Mouse (Mus musculus): ENCODE results near the gene S1pr5. TPM values are rescaled to one million over a fixed set of nuclear protein-coding genes. Genes with fewer than 3 reads are reported as not detected.

The S1pr5 gene
- polyA plus RNA-seq, 1 experiment = 24.3 TPM

- Histone ChIP-seq H3K4me3 (ENCODE audit: insufficient read depth, low read length) (no peak overlapping the region; the same call in 1 of the 2 replicates), H3K27ac (ENCODE audit: insufficient read depth, low read length) (no peak overlapping the region), H3K4me1 (ENCODE audit: control insufficient read depth, insufficient read depth, low read length) (peaks cover 8% of the 10 kb centered on the region; the same call in 1 of the 2 replicates)
- TF ChIP-seq POLR2A (IDR thresholded peaks at IDR 0.05; ENCODE audit: extremely low read depth, insufficient read depth, low read length) (no peak), CTCF (IDR thresholded peaks at IDR 0.05; ENCODE audit: extremely low read depth, insufficient read depth, low read length) (no peak)
Measured at GRCm38 (mm10) chr9:21286753-21287152, 38.5 kb upstream of the S1pr5 start.

- peaks cover 8% of the 10 kb centered on the region; the same call in 1 of the 2 replicates for H3K4me1 ChIP-seq (ENCODE audit: control insufficient read depth, insufficient read depth, low read length)
- no peak overlapping the region for H3K4me3 ChIP-seq (ENCODE audit: insufficient read depth, low read length)
- H3K27ac ChIP-seq (ENCODE audit: insufficient read depth, low read length) = no peak overlapping the region
- TF ChIP-seq CTCF (IDR thresholded peaks at IDR 0.05; ENCODE audit: extremely low read depth, insufficient read depth, low read length) (no peak), POLR2A (IDR thresholded peaks at IDR 0.05; ENCODE audit: extremely low read depth, insufficient read depth, low read length) (no peak)
Measured at GRCm38 (mm10) chr9:21283994-21284393, 35.8 kb upstream of the S1pr5 start.

GRCm38 (mm10) chr9:21283591-21283990, 35.3 kb upstream of the S1pr5 start:
- TF ChIP-seq POLR2A (IDR thresholded peaks at IDR 0.05; ENCODE audit: extremely low read depth, insufficient read depth, low read length) = no peak
- TF ChIP-seq CTCF (IDR thresholded peaks at IDR 0.05; ENCODE audit: extremely low read depth, insufficient read depth, low read length) = no peak

GRCm38 (mm10) chr9:21277776-21278175, 29.5 kb upstream of the S1pr5 start:
- Histone ChIP-seq H3K4me1 (ENCODE audit: control insufficient read depth, insufficient read depth, low read length) (no peaks in the 10 kb centered on the region), H3K4me3 (ENCODE audit: insufficient read depth, low read length) (no peak overlapping the region)

More at GRCm38 (mm10) chr9:21283591-21283990, 35.3 kb upstream of the S1pr5 start:
- Histone ChIP-seq H3K27ac (ENCODE audit: insufficient read depth, low read length) (no peak overlapping the region), H3K4me3 (ENCODE audit: insufficient read depth, low read length) (no peak overlapping the region), H3K4me1 (ENCODE audit: control insufficient read depth, insufficient read depth, low read length) (peaks cover 7% of the 10 kb centered on the region; the same call in 1 of the 2 replicates)

GRCm38 (mm10) chr9:21276307-21276706, 28.1 kb upstream of the S1pr5 start:
- Histone ChIP-seq H3K4me3 (ENCODE audit: insufficient read depth, low read length) (no peak overlapping the region), H3K27ac (ENCODE audit: insufficient read depth, low read length) (no peak overlapping the region), H3K4me1 (ENCODE audit: control insufficient read depth, insufficient read depth, low read length) (no peaks in the 10 kb centered on the region)
- TF ChIP-seq CTCF (IDR thresholded peaks at IDR 0.05; ENCODE audit: extremely low read depth, insufficient read depth, low read length) (no peak), POLR2A (IDR thresholded peaks at IDR 0.05; ENCODE audit: extremely low read depth, insufficient read depth, low read length) (no peak)

More at GRCm38 (mm10) chr9:21277776-21278175, 29.5 kb upstream of the S1pr5 start:
- H3K27ac ChIP-seq (ENCODE audit: insufficient read depth, low read length) = no peak overlapping the region
- TF ChIP-seq CTCF (IDR thresholded peaks at IDR 0.05; ENCODE audit: extremely low read depth, insufficient read depth, low read length) (no peak), POLR2A (IDR thresholded peaks at IDR 0.05; ENCODE audit: extremely low read depth, insufficient read depth, low read length) (no peak)

GRCm38 (mm10) chr9:21275727-21276126, 27.5 kb upstream of the S1pr5 start:
- Histone ChIP-seq H3K4me3 (ENCODE audit: insufficient read depth, low read length) (no peak overlapping the region), H3K27ac (ENCODE audit: insufficient read depth, low read length) (no peak overlapping the region), H3K4me1 (ENCODE audit: control insufficient read depth, insufficient read depth, low read length) (no peaks in the 10 kb centered on the region)
- TF ChIP-seq CTCF (IDR thresholded peaks at IDR 0.05; ENCODE audit: extremely low read depth, insufficient read depth, low read length) = no peak
- no peak for TF ChIP-seq POLR2A (IDR thresholded peaks at IDR 0.05; ENCODE audit: extremely low read depth, insufficient read depth, low read length)

GRCm38 (mm10) chr9:21275013-21275710, 26.9 kb upstream of the S1pr5 start:
- H3K4me1 ChIP-seq (ENCODE audit: control insufficient read depth, insufficient read depth, low read length) = no peaks in the 10 kb centered on the region
- TF ChIP-seq CTCF (IDR thresholded peaks at IDR 0.05; ENCODE audit: extremely low read depth, insufficient read depth, low read length) (no peak), POLR2A (IDR thresholded peaks at IDR 0.05; ENCODE audit: extremely low read depth, insufficient read depth, low read length) (0 out of 2 replicates have a peak, but pooled peaks have one; percentile 42)
- H3K27ac ChIP-seq (ENCODE audit: insufficient read depth, low read length) = no peak overlapping the region
- no peak overlapping the region for H3K4me3 ChIP-seq (ENCODE audit: insufficient read depth, low read length)

GRCm38 (mm10) chr9:21274336-21274735, 26.1 kb upstream of the S1pr5 start:
- TF ChIP-seq CTCF (IDR thresholded peaks at IDR 0.05; ENCODE audit: extremely low read depth, insufficient read depth, low read length) = no peak
- no peak for TF ChIP-seq POLR2A (IDR thresholded peaks at IDR 0.05; ENCODE audit: extremely low read depth, insufficient read depth, low read length)
- no peak overlapping the region for H3K4me3 ChIP-seq (ENCODE audit: insufficient read depth, low read length)
- H3K4me1 ChIP-seq (ENCODE audit: control insufficient read depth, insufficient read depth, low read length) = no peaks in the 10 kb centered on the region
- no peak overlapping the region for H3K27ac ChIP-seq (ENCODE audit: insufficient read depth, low read length)

GRCm38 (mm10) chr9:21273520-21274228, 25.4 kb upstream of the S1pr5 start:
- Histone ChIP-seq H3K4me1 (ENCODE audit: control insufficient read depth, insufficient read depth, low read length) (no peaks in the 10 kb centered on the region), H3K4me3 (ENCODE audit: insufficient read depth, low read length) (no peak overlapping the region), H3K27ac (ENCODE audit: insufficient read depth, low read length) (no peak overlapping the region)
- no peak for TF ChIP-seq CTCF (IDR thresholded peaks at IDR 0.05; ENCODE audit: extremely low read depth, insufficient read depth, low read length)
- TF ChIP-seq POLR2A (IDR thresholded peaks at IDR 0.05; ENCODE audit: extremely low read depth, insufficient read depth, low read length) = no peak

Measured in cortical plate, adult 2 months (tissue).